Mouse (Mus musculus) forebrain, embryonic 10.5 days (tissue): ENCODE results near the gene Arhgdib. TPM values are rescaled to one million over a fixed set of nuclear protein-coding genes. Genes with fewer than 3 reads are reported as not detected.
A peak's percentile ranks its signal among the peaks of the same experiment; 100 is the strongest.

Experiments used
- DNase-seq: peaks from one replicate; pipeline ENCODE4 v3.0.0-alpha.2; 2017; ENCODE audit warnings: low spot score; ENCODE audit errors: extremely low spot score
- H3K27ac ChIP-seq: fragments of 300-500 bp; sonication (generic); 2 replicates; pipeline ENCODE4 v1.5.1; 2016; ENCODE audit warnings: mild to moderate bottlenecking
- H3K27me3 ChIP-seq: fragments of 300-500 bp; sonication (generic); 2 replicates; pipeline ENCODE4 v1.6.1; 2016; ENCODE audit warnings: mild to moderate bottlenecking; ENCODE audit not compliant: poor library complexity, severe bottlenecking
- H3K36me3 ChIP-seq: fragments of 300-500 bp; sonication (generic); replicated peaks from 2 replicates; pipeline ENCODE4 v1.6.1; 2016; ENCODE audit warnings: mild to moderate bottlenecking, moderate library complexity
- H3K4me1 ChIP-seq: fragments of 300-500 bp; sonication (generic); 2 replicates; pipeline ENCODE4 v1.6.1; 2016
- H3K4me3 ChIP-seq: fragments of 300-500 bp; sonication (generic); 2 replicates; pipeline ENCODE4 v1.5.1; 2016; ENCODE audit warnings: mild to moderate bottlenecking, moderate library complexity
- H3K9me3 ChIP-seq: fragments of 300-500 bp; sonication (generic); 2 replicates; pipeline ENCODE4 v1.6.1; 2016; ENCODE audit warnings: mild to moderate bottlenecking, moderate library complexity
- WGBS: fragments of 180-500 bp; shearing (Covaris S2); methylation state at CpG from one replicate; pipeline ENCODE4 v1.1.7; 2016; 5-methylcytosine and 5-hydroxymethylcytosine counted together
- polyA plus RNA-seq: library from polyadenylated mRNA; unstranded; fragments of >200 nt; fragmentation: Nextera tagmentation; extraction: Ambion mirVana; gene quantifications from 2 replicates; pipeline ENCODE4 v1.2.1, GENCODE M21; 2016

The Arhgdib gene
- polyA plus RNA-seq, 1 experiment from 2014 or later, result 25.3 TPM

- Histone ChIP-seq H3K36me3 (no peaks in the 10 kb centered on the region), H3K4me1 (peaks cover 31% of the 10 kb centered on the region), H3K27ac (no peak overlapping the region), H3K27me3 (no peaks in the 10 kb centered on the region), H3K4me3 (no peak overlapping the region), H3K9me3 (no peaks in the 10 kb centered on the region)
- WGBS, result 91% methylated on average over 8 of the region's 8 CpGs
- no peak for DNase-seq
Observed at GRCm38 (mm10) chr6:136944511-136944910, 2.8 kb upstream of the Arhgdib start.

- Histone ChIP-seq H3K27me3 (no peaks in the 10 kb centered on the region), H3K27ac (no peak overlapping the region), H3K36me3 (no peaks in the 10 kb centered on the region), H3K9me3 (no peaks in the 10 kb centered on the region), H3K4me3 (no peak overlapping the region), H3K4me1 (peaks cover 31% of the 10 kb centered on the region)
- no peak for DNase-seq
Observed at GRCm38 (mm10) chr6:136943392-136943791, 1.7 kb upstream of the Arhgdib start.

- Histone ChIP-seq H3K27ac (no peak overlapping the region), H3K4me3 (no peak overlapping the region), H3K4me1 (peaks cover 31% of the 10 kb centered on the region), H3K9me3 (no peaks in the 10 kb centered on the region), H3K36me3 (no peaks in the 10 kb centered on the region), H3K27me3 (no peaks in the 10 kb centered on the region)
- no peak for DNase-seq
- 88% methylated on average over 9 of the region's 9 CpGs for WGBS
Observed at GRCm38 (mm10) chr6:136942280-136942679, 581 bp upstream of the Arhgdib start.

DNA sequence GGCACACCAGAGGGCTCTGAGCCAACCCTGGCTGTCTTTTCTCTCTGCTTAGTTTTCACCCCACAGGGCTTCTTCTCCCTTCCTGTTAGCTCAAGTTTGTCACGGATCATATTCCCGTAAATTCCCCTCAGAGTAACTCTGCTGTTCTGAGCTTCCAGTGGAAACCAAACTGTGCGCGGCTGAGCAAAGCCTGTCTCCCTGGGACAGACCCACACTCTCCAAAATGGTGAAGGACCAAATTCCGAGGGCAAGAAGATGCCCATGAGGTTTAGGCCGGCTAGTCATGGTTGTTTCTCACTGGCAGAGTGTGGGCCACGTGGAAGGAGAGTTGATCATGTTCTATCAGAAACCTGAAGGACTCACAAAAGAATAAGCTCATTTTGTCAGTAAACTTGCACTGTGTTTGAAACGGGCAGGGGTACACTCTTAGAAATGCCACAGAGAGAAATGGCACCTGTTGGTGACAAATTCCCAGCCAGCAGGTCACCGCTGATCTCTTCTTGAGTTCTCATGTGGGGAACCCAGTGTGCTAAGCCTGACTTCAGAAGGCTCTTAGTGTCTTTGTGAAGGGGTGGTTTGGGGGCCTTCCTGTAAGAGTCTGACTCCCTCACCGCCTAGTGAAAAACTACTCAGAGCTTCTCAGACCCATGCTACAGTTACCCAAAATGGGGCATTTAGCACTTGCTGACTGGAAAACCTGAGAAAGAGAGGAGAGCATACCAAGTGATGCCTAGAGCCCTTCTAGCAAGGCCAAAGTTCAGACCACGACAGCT lies 1.3 kb downstream of the Arhgdib start:
- peak overlapping the region; percentile 51; the same call in 1 of the 2 replicates for H3K27ac ChIP-seq
- no peak for DNase-seq
- H3K4me3 ChIP-seq, result no peak overlapping the region
- no peaks in the 10 kb centered on the region for H3K9me3 ChIP-seq
- 82% methylated on average over 11 of the region's 11 CpGs for WGBS
- peaks cover 20% of the 10 kb centered on the region; the same call in 1 of the 2 replicates for H3K4me1 ChIP-seq
- H3K27me3 ChIP-seq, result no peaks in the 10 kb centered on the region
- no peaks in the 10 kb centered on the region for H3K36me3 ChIP-seq

DNA sequence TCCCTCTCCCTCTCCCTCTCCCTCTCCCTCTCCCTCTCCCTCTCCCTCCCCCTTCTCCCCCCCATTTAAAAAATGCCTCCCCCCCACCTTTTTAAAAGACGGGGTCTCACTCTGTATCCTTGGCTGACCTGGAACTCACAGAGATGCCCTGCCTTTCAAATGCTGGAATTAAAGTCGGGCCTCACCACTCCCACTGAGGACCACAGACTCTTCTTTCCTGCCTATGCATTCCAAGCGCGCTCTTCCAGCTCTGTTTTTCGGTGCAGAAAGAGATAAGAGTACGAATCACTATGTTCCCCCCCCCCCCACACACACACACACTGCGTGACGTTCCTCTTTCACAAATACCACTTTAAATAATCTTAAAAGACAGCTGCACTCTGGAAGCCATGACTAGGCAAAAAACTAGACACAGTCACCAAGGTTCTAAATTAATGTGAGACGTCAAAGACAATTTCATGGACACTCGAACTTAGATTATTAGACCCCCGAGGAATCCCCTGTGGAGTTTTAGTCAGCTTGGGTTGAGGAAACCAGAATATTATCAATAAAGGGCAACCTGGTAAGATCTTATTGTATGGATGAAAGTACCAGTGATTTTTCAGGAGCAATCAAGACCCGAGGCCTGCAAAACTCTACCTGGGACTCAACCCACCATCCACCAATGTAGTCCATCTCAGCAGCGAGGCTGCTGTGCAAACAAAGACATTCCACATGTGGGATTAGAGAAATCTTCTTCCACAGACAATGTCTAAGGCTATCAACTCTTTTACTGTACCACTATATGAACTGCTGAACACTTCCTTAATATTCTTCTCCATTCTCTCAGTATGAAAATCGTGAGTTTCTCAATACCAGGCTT lies 2.1 kb downstream of the Arhgdib start:
- no peak for DNase-seq
- Histone ChIP-seq H3K27ac (no peak overlapping the region; the same call in 1 of the 2 replicates), H3K27me3 (no peaks in the 10 kb centered on the region), H3K9me3 (no peaks in the 10 kb centered on the region), H3K4me1 (peaks cover 20% of the 10 kb centered on the region; the same call in 1 of the 2 replicates), H3K36me3 (no peaks in the 10 kb centered on the region), H3K4me3 (no peak overlapping the region)
- WGBS, result 84% methylated on average over 14 of the region's 14 CpGs

DNA sequence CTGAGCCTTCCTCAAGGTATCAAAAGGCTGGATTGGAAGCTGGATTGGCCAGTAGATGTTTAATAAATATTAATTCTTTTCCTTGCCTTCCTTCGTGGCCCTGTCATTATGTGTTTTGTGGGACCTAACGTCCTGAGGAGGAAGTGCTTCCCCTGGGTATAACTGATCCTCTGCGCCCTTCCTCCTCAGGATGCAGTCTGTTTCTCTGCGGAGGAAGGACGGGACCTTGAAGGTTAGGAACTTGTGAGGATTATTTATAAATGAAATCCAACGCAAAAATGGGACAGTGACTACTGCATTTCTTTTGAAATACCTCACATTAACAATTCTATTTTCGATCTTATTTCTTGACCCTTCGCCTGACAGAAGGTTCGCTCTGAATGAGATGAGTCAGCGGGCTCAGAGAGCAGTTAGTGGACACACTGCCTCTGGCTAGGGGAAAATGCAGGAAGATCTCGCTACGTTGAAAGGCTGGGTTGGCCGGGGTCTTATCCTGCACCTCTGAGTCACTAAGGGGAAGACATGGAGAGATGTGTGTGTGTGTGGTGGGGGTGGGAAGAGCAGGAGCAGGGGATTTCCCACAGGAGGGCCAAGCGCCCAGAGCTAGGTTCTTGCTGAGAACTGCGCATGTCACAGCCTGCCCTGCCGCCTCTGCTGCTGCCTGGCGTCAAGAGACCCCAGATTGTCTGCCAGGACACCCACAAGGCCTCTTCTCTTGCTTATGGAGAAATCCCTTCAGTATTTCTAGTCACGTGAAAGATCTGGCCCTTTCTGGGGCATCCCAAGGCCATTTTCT lies 3.2 kb downstream of the Arhgdib start:
- Histone ChIP-seq H3K4me3 (no peak overlapping the region), H3K27ac (0 out of 2 replicates have a peak overlapping the region, but pooled peaks have one; percentile 25), H3K27me3 (no peaks in the 10 kb centered on the region), H3K9me3 (no peaks in the 10 kb centered on the region), H3K36me3 (no peaks in the 10 kb centered on the region), H3K4me1 (peaks cover 20% of the 10 kb centered on the region; the same call in 1 of the 2 replicates)
- WGBS, result 86% methylated on average over 18 of the region's 18 CpGs
- DNase-seq, result no peak

- no peak overlapping the region for H3K27ac ChIP-seq
- 87% methylated on average over 3 of the region's 3 CpGs for WGBS
- H3K4me1 ChIP-seq, result peaks cover 20% of the 10 kb centered on the region; the same call in 1 of the 2 replicates
- no peak for DNase-seq
- no peaks in the 10 kb centered on the region for H3K9me3 ChIP-seq
- no peaks in the 10 kb centered on the region for H3K27me3 ChIP-seq
- H3K36me3 ChIP-seq, result no peaks in the 10 kb centered on the region
- H3K4me3 ChIP-seq, result no peak overlapping the region
Observed at GRCm38 (mm10) chr6:136937117-136937516, 4.6 kb downstream of the Arhgdib start.

DNA sequence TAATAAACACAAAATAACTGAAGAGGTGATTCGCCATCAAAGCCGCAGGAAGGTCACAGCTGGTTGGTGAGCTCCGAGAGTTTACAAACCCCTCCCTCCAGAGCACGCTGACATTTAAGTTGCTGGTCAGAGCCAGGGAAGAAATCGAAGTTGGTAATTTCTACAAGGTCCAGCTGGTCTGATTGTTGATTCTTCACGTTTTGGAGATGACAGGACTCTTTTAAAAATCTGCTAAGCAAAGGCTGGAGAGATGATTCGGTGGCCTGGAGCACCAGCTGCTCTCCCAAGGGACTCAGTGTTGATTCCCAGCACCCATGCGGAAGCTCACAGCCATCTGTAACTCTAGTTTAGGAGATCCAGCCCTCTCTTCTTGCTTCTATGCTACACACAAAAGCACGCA lies 5.3 kb downstream of the Arhgdib start:
- 87% methylated on average over 9 of the region's 9 CpGs for WGBS
- no peak overlapping the region for H3K27ac ChIP-seq
- no peaks in the 10 kb centered on the region for H3K27me3 ChIP-seq
- no peaks in the 10 kb centered on the region for H3K9me3 ChIP-seq
- no peaks in the 10 kb centered on the region for H3K36me3 ChIP-seq
- peaks cover 15% of the 10 kb centered on the region; the same call in 1 of the 2 replicates for H3K4me1 ChIP-seq
- no peak overlapping the region for H3K4me3 ChIP-seq
- DNase-seq, result no peak

GRCm38 (mm10) chr6:136935233-136935632 lies 6.5 kb downstream of the Arhgdib start:
- DNase-seq, result no peak
- Histone ChIP-seq H3K27me3 (no peaks in the 10 kb centered on the region), H3K4me1 (peaks cover 8% of the 10 kb centered on the region; the same call in 1 of the 2 replicates), H3K27ac (no peak overlapping the region), H3K9me3 (no peaks in the 10 kb centered on the region), H3K36me3 (no peaks in the 10 kb centered on the region), H3K4me3 (no peak overlapping the region)
- 86% methylated on average over 3 of the region's 3 CpGs for WGBS

GRCm38 (mm10) chr6:136934068-136934467 lies 7.6 kb downstream of the Arhgdib start:
- no peak overlapping the region for H3K4me3 ChIP-seq
- no peaks in the 10 kb centered on the region for H3K27me3 ChIP-seq
- no peak for DNase-seq
- no peaks in the 10 kb centered on the region for H3K9me3 ChIP-seq
- H3K27ac ChIP-seq, result no peak overlapping the region
- 90% methylated on average over 7 of the region's 7 CpGs for WGBS
- H3K36me3 ChIP-seq, result no peaks in the 10 kb centered on the region
- 0 out of 2 replicates have a peak, but pooled peaks cover 4% of the 10 kb centered on the region for H3K4me1 ChIP-seq

DNA sequence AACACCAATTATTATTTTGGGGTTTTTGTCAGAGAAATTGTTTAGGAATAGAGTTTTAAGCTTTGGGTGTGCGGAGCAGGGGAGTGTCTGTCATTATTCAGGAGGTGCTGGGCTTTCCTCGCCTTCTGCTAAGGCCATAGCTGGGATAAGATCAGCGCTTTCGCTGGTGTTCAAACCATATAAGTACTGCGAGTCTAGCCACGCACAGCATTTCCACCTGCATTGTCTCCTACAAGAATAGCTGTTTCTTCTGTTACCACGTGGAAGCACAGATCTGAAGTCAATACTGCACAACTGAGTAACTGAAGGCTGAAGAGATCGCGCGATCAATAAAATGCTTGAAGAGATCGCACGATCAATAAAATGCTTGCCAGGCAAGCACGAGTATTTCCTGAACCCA lies 10.5 kb downstream of the Arhgdib start:
- no peak for DNase-seq
- H3K4me3 ChIP-seq, result no peak overlapping the region
- 90% methylated on average over 13 of the region's 13 CpGs for WGBS
- no peaks in the 10 kb centered on the region for H3K9me3 ChIP-seq
- 0 out of 2 replicates have a peak, but pooled peaks cover 4% of the 10 kb centered on the region for H3K4me1 ChIP-seq
- H3K27me3 ChIP-seq, result no peaks in the 10 kb centered on the region
- H3K27ac ChIP-seq, result 0 out of 2 replicates have a peak overlapping the region, but pooled peaks have one; percentile 53
- H3K36me3 ChIP-seq, result no peaks in the 10 kb centered on the region

DNA sequence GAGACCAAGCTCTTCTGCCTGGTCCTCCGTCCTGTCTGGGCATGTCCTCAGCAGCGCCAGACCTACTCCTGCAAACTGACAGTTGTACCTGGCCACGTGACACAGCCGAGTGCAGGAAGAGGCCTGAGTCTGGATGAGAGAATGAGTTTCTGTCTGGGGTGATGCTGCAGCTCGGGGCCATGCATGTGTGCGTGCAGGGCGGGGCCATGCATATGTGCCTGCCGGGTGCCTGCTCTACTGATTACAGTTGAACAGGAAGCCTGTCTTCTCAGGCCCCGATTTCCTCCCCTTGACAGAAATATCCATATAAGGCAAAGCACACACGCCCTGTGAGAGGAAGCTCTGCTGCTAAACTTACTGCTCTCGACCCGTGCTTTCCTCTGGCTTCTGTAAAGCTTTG lies 11.0 kb downstream of the Arhgdib start:
- Histone ChIP-seq H3K36me3 (no peaks in the 10 kb centered on the region), H3K27ac (0 out of 2 replicates have a peak overlapping the region, but pooled peaks have one; percentile 31), H3K27me3 (no peaks in the 10 kb centered on the region), H3K4me3 (no peak overlapping the region), H3K4me1 (0 out of 2 replicates have a peak, but pooled peaks cover 4% of the 10 kb centered on the region), H3K9me3 (no peaks in the 10 kb centered on the region)
- WGBS, result 65% methylated on average over 12 of the region's 12 CpGs
- no peak for DNase-seq
